Mouse (Mus musculus) stomach, postnatal 0 days (tissue): Measurements from ENCODE around the gene Pced1b.

Experiments used
- CTCF ChIP-seq: IDR thresholded peaks from 2 replicates; pipeline ENCODE4 v1.5.1; 2016; ENCODE audit warnings: antibody characterized with exemption, low read depth, mild to moderate bottlenecking, moderate library complexity
- EP300 ChIP-seq: optimal IDR thresholded peaks from 2 replicates; pipeline ENCODE3; 2016; ENCODE audit warnings: antibody characterized with exemption

DNA sequence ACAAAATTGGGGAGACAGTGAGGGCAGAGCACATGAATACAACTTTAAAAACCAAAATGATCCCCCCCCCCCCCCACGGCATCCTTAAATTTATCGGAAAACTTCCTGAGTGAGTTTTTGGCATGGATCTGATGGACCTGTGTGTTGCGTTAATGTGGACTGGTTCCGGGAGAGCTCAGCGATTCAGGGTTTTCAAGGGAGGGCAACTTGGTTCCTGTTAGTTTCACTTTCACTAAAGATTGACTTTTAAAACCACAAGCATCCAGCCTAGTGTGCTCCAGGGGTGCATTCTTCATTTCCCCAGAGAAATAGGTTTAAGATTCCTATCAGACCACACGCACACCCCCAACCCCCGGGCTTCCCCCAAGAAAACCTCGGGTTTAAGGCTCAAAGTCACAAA, 1.4 kb downstream of the Pced1b start:
- no peak for TF ChIP-seq CTCF
- no peak for TF ChIP-seq EP300
